Comparison of ENCODE assay signal across 7 mouse cellular contexts in genomic region chr9:56151745-56152481, GRCm38 (mm10). TPM values are rescaled to one million over a fixed set of nuclear protein-coding genes. Genes with fewer than 3 reads are reported as not detected.
A peak's percentile ranks its signal among the peaks of the same experiment; 100 is the strongest.
DNase-seq lines count a peak whose midpoint lies in the region; ATAC-seq and TF ChIP-seq lines count a peak whose summit lies in the region.

No protein-coding gene starts in this region.

- H3K36me3 ChIP-seq in lung, embryonic 15.5 days, result no peaks in the 10 kb centered on the region; the same call in 1 of the 2 replicates

- TF ChIP-seq POLR2A in embryonic fibroblast, embryonic 13.5 days (IDR thresholded peaks at IDR 0.05; ENCODE audit: low read depth, low read length), result no peak

- H3K4me1 ChIP-seq in embryonic fibroblast, embryonic 13.5 days (ENCODE audit: control insufficient read depth, insufficient read depth, low read length), result peaks cover 7% of the 10 kb centered on the region
- peaks cover 30% of the 10 kb centered on the region for H3K4me1 ChIP-seq in lung, embryonic 15.5 days

- H3K9ac ChIP-seq in lung, embryonic 15.5 days, result no peak overlapping the region

- no peak for TF ChIP-seq CTCF in embryonic fibroblast, embryonic 13.5 days (IDR thresholded peaks at IDR 0.05; ENCODE audit: borderline replicate concordance, insufficient read depth, low read length)

- intact Hi-C loops in heart, postnatal 10 days (cut with DNase I), result no loop called here

- no peak overlapping the region for H3K4me2 ChIP-seq in lung, embryonic 15.5 days

- no peaks in the 10 kb centered on the region for H3K27me3 ChIP-seq in lung, embryonic 15.5 days

- H3K27ac ChIP-seq in embryonic fibroblast, embryonic 13.5 days (ENCODE audit: insufficient read depth, low read length), result peak overlapping the region; percentile 82
- peak overlapping the region; percentile 49 for H3K27ac ChIP-seq in lung, embryonic 15.5 days

- 36% methylated on average over 7 of the region's 7 CpGs for WGBS in lung, embryonic 15.5 days

- H3K9me3 ChIP-seq in lung, embryonic 15.5 days, result no peaks in the 10 kb centered on the region

- 0 out of 2 replicates have a peak, but pooled peaks have one; percentile 74 for ATAC-seq in lung, embryonic 15.5 days (ENCODE audit: borderline replicate concordance, extremely low read depth, low FRiP score, low TSS enrichment)

- H3K4me3 ChIP-seq in embryonic fibroblast, embryonic 13.5 days (ENCODE audit: insufficient read depth, low read length), result no peak overlapping the region
- H3K4me3 ChIP-seq in lung, embryonic 15.5 days, result no peak overlapping the region

- peak; percentile 35 to 46 for DNase-seq in left cerebral cortex, adult 18-20 months (ENCODE audit: low spot score in 2 of 2)
- DNase-seq in left cerebral cortex, adult 8-10 months (ENCODE audit: low spot score in 2 of 2), result no peak
- DNase-seq in heart, postnatal 10 days, result peak; percentile 66 to 69
- no peak for DNase-seq in spleen, postnatal 14 days (ENCODE audit: low spot score in 2 of 2)
- no peak for DNase-seq in right cerebral cortex, postnatal 25 days

RNA-seq across cellular contexts. Expression of gene Tspan3, which starts 13.4 kb away (rescaled TPM):
- 100 to 1,000 TPM; 347 to 373 TPM for total RNA-seq in left cerebral cortex, adult 18-20 months (2021)
- total RNA-seq in left cerebral cortex, adult 8-10 months (2022), result 100 to 1,000 TPM; 336 to 345 (median 339) TPM
- 178 and 183 TPM in 2 replicates for polyA plus RNA-seq in embryonic fibroblast, embryonic 13.5 days (2011; ENCODE audit: insufficient read length, low read depth, missing spikeins)
- total RNA-seq in heart, postnatal 10 days (2021), result 100 to 1,000 TPM; 229 to 232 TPM
- polyA plus RNA-seq in lung, embryonic 15.5 days (2015; fragmentation: Nextera tagmentation; extraction: Ambion mirVana), result 468 TPM in 2 replicates

Comparison
In these comparisons a context has a peak if more than half of its experiments do, and no peak if none do; other contexts are left out.
1. DNase-seq: peak in left cerebral cortex, adult 18-20 months (2 of 2) and heart, postnatal 10 days (2 of 2); none in left cerebral cortex, adult 8-10 months (0 of 2), spleen, postnatal 14 days (0 of 2) and right cerebral cortex, postnatal 25 days (single experiment).